Mouse (Mus musculus) adrenal gland, postnatal 10 days (tissue): ENCODE measurements at regions not wholly inside any gene's neighbourhood (a gene's known extent, or its start where the extent isn't known, plus 50 kb on each side); places are given as distances from the start of the nearest gene placed in this dataset.
"Not testable (repeated sequence)": the region's sequence is repeated elsewhere in the genome, so short reads cannot be mapped to it uniquely, and the experiment has no call there.

Experiments
- DNase-seq: peaks from one replicate; pipeline ENCODE4 v3.0.0; 2021; ENCODE audit warnings: mixed read lengths

- no peak for DNase-seq
Observed at GRCm38 (mm10) chrX:95366995-95367394, 77.7 kb downstream of the Amer1 start.

GRCm38 (mm10) chrX:95365326-95365725 is 79.3 kb downstream of the Amer1 start:
- DNase-seq, result not testable (repeated sequence)

GRCm38 (mm10) chrX:95359053-95359452 is 85.6 kb downstream of the Amer1 start:
- peak; percentile 23 for DNase-seq
